Mouse (Mus musculus) embryo, embryonic 9.5 days (tissue): ENCODE results near the gene Olfr518.

Experiments
- DNase-seq: peaks from one replicate; pipeline ENCODE4 v3.0.0-alpha.2; 2017; ENCODE audit errors: extremely low spot score

Gene Olfr518

DNA sequence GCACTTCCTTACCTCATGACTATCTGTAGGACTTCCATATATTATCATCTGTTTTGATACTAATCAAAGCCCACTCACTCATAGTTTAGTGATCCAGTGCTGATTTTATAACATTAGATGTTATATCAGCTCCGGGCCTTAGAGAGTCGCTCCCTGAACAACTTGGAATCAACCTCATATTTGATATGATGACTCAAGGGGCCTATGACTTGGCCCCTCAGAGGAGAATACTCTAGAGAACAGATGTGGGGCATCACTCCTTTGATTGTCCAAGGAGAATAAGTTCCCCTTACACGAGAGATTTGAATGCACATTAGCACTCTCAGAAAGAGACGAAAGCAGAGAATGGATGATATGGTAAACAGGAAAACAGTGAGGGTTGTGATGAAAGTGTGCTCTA, at the start of gene Olfr518:
Gene Olfr518, minus strand, starts transcription at position 101 of the 400 bp plus-strand sequence.
- no peak for DNase-seq

GRCm38 (mm10) chr7:108933794-108934731, 49.3 kb upstream of the Olfr518 start, which contains the start of gene Eif3f:
Eif3f (plus strand) TSS chr7:108934417.
- peak; percentile 94 for DNase-seq

GRCm38 (mm10) chr7:108929726-108930393, 45.1 kb upstream of the Olfr518 start, which contains the start of gene Nlrp10:
Nlrp10 (minus strand) TSS chr7:108930178.
- no peak for DNase-seq

DNA sequence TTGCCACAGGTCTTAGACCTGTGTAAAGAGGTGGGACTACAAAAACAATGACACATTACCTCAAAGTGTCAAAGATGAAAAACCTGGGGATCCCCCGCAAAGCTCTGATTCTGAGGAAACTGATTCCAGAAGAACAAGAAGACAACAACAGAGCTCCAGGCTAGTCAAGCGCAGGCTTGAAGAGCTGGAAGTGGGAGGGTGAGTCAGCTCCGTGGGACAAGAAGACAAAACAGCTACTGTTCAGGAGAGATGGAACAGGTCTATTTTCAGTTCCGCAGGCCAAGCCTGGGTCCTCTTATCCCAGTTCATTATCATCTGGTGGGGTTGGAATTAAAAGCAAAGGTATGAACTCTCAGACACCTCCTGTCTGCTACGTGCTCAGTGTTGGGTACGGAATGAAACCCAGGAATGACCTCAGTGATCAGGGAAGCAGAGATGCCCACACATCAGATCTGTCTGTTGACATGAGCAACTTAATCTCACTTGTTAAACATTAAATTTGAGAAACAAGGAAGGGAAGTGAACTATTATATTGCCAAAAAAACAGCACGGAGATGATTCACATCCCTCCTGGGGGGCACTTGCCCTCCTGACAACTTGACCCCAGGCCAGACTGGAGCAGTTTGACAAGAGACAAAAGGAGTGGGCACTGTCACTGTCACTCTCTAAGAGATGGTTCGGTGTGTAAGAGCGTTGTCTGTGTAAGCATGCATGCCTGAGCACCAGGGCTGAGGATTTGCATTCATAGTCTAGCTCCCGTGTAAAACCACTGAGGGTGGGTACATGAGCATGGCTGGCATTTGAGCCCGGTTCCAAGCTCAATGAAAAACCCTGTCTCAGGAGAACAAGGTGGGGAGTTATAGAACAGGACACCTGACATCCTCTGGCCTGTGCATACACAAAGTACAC, 43.7 kb upstream of the Olfr518 start:
- no peak for DNase-seq

GRCm38 (mm10) chr7:108927043-108927442, 42.2 kb upstream of the Olfr518 start:
- DNase-seq = no peak

- DNase-seq = no peak
These were observed 19.2 kb upstream of the Olfr518 start for GRCm38 (mm10) chr7:108903969-108904368.

DNA sequence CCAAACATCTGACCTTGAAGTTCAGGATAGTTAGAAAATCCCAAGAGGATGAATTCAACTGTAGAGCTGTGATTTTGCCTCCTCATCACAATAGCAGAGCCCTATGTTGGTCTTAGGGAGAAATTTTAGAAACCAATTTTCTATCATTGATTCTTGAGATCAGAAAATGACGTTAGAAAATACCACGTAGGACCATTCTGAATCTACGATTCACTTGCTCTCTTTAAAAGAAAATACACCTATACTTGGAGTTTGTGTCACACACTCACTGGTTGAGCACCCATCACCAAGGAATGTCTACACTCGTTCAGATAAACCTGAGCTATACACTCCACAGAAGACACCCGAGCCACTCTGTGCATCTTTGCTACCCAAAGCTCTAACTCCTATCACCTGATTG, 9.5 kb upstream of the Olfr518 start, which contains the start of gene Olfr519:
Gene Olfr519, minus strand, starts transcription at position 101 of the 400 bp plus-strand sequence.
- DNase-seq = no peak

GRCm38 (mm10) chr7:108872279-108872678, 12.5 kb downstream of the Olfr518 start, which contains the start of gene Olfr517:
Olfr517 (minus strand) TSS chr7:108872379.
- DNase-seq = no peak

GRCm38 (mm10) chr7:108850429-108850828, 34.4 kb downstream of the Olfr518 start, which contains the start of gene Olfr516:
Olfr516 (minus strand) TSS chr7:108850529.
- no peak for DNase-seq
